Mouse (Mus musculus) mammary gland, adult 2 months (tissue): ENCODE data around the gene Gm17555. TPM values are rescaled to one million over a fixed set of nuclear protein-coding genes. Genes with fewer than 3 reads are reported as not detected.

Experiments used
- polyA plus RNA-seq: library from polyadenylated mRNA; depleted of rRNA; stranded (reverse); fragments of >200 nt; gene quantifications from 2 replicates; pipeline ENCODE4 v1.2.3, GENCODE M21; 2012; ENCODE audit warnings: low replicate concordance; rRNA removed

Gene Gm17555
- polyA plus RNA-seq = not detected in 2 replicates

DNA sequence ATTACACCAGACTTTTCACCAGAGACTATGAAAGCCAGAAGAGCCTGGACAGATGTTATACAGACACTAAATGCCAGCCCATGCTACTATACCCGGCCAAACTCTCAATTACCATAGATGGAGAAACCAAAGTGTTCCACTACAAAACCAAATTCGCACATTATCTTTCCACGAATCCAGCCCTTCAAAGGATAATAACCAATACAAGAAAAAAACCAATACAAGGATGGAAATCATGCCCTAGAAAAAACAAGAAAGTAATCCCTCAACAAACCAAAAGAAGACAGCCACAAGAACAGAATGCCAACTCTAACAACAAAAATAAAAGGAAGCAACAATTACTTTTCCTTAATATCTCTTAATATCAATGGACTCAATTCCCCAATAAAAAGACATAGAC lies at the start of gene Gm17555:
TSS of gene Gm17555 (plus strand) at position 301 of the 400 bp plus-strand sequence.

Other genes with a start within 250 kb of the Gm17555 start
- gene Fgf7, start 180.4 kb upstream of the Gm17555 start, polyA plus RNA-seq = 1.4 and 5.2 TPM in 2 replicates
- gene Fam227b, start 63.1 kb upstream of the Gm17555 start, polyA plus RNA-seq = not detected in 2 replicates
- gene Dtwd1, start 63.0 kb upstream of the Gm17555 start, polyA plus RNA-seq = 1.9 and 3.5 TPM in 2 replicates